9 mouse cellular contexts compared by ENCODE assay signal in the genomic region with DNA sequence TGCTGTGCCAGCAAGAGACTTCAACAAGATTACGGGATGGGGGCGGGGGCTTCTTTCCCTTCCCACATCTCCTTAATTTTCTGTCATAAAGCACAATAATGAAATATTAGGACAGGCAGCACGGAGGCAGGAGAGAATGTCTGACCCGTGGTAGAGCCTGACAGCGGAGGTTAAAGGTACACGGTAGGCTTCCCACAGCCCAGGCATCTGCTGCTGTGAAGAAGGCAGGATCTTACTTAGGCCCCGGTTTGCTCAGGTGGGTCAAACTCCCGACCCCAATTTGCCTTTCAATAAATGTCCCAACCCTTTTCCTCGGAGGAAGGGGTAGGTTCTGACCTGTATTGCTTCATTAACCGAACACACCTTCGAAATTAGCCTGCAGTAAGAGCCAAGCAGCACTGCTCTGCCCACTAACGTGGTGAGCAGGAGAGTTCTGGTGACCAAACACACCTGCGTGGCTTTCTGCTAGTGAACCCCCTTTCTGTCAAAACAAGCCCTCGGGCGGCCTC. TPM values are rescaled to one million over a fixed set of nuclear protein-coding genes. Genes with fewer than 3 reads are reported as not detected.
DNase-seq lines count a peak whose midpoint lies in the region; ATAC-seq and TF ChIP-seq lines count a peak whose summit lies in the region.
"Had no signal": no experiment of that assay in that cellular context is flagged by ENCODE, and none has a peak within 500 bp of the region (broad histone marks: within the 10 kb centered on the region; RNA-seq: fewer than 3 reads in every experiment).

No protein-coding gene starts in this region.

- no peaks in the 10 kb centered on the region for H3K36me3 ChIP-seq in heart, embryonic 15.5 days
- no peaks in the 10 kb centered on the region for H3K36me3 ChIP-seq in ES-E14 (ENCODE audit: control insufficient read depth, insufficient read depth, low read length, poor library complexity, severe bottlenecking)
- no peaks in the 10 kb centered on the region for H3K36me3 ChIP-seq in forebrain, embryonic 15.5 days
- H3K36me3 ChIP-seq in liver, embryonic 16.5 days (ENCODE audit: control insufficient read depth, insufficient read depth): no peaks in the 10 kb centered on the region

- peak overlapping the region; percentile 82 for H3K9ac ChIP-seq in heart, embryonic 15.5 days
- H3K9ac ChIP-seq in ES-E14 (ENCODE audit: insufficient read depth, low read depth, low read length, poor library complexity, severe bottlenecking): peak overlapping the region; percentile 64; the same call in 1 of the 2 replicates
- H3K9ac ChIP-seq in forebrain, embryonic 15.5 days (replicated peaks): peak overlapping the region; percentile 91
- H3K9ac ChIP-seq in liver, embryonic 16.5 days (ENCODE audit: low read depth, low read length): peak overlapping the region; percentile 85

- no peaks in the 10 kb centered on the region for H3K9me3 ChIP-seq in heart, embryonic 15.5 days (replicated peaks)
- H3K9me3 ChIP-seq in ES-E14 (ENCODE audit: control insufficient read depth, insufficient read depth, low read depth, low read length): no peaks in the 10 kb centered on the region
- no peaks in the 10 kb centered on the region for H3K9me3 ChIP-seq in forebrain, embryonic 15.5 days
- no peaks in the 10 kb centered on the region for H3K9me3 ChIP-seq in liver, embryonic 16.5 days (replicated peaks; ENCODE audit: control insufficient read depth, low read length)

- in situ Hi-C loops in ES-E14 (cut with MboI; ENCODE audit: low sequenced_read_pairs in 2 of 2, unreplicated experiment in 2 of 2): no loop called here

- H3K27ac ChIP-seq in heart, embryonic 15.5 days: 0 out of 2 replicates have a peak overlapping the region, but pooled peaks have one; percentile 5
- H3K27ac ChIP-seq in ES-E14 (ENCODE audit: insufficient read depth, low read depth, low read length, poor library complexity, severe bottlenecking): no peak overlapping the region; the same call in 1 of the 2 replicates
- peak overlapping the region; percentile 76 for H3K27ac ChIP-seq in forebrain, embryonic 15.5 days (replicated peaks)
- H3K27ac ChIP-seq in liver, embryonic 16.5 days (ENCODE audit: low read length): peak overlapping the region; percentile 79

- peaks cover 20% of the 10 kb centered on the region for H3K4me1 ChIP-seq in heart, embryonic 15.5 days (replicated peaks)
- peaks cover 14 to 19% of the 10 kb centered on the region in 2 experiments; a peak in 3 of 4 replicates for H3K4me1 ChIP-seq in ES-E14 (ENCODE audit: control insufficient read depth in 2 of 2, insufficient read depth in 2 of 2, low read length in 2 of 2, poor library complexity in 1 of 2)
- peaks cover 37% of the 10 kb centered on the region for H3K4me1 ChIP-seq in forebrain, embryonic 15.5 days
- H3K4me1 ChIP-seq in liver, embryonic 16.5 days (ENCODE audit: control insufficient read depth, low read depth, low read length): peaks cover 30% of the 10 kb centered on the region

- peak overlapping the region; percentile 79 for H3K4me3 ChIP-seq in heart, embryonic 15.5 days
- peak overlapping the region; percentile 89 to 97 for H3K4me3 ChIP-seq in ES-E14 (ENCODE audit: insufficient read depth in 1 of 2, low read depth in 1 of 2, low read length in 2 of 2, poor library complexity in 1 of 2, severe bottlenecking in 1 of 2)
- peak overlapping the region; percentile 83 for H3K4me3 ChIP-seq in forebrain, embryonic 15.5 days
- H3K4me3 ChIP-seq in liver, embryonic 16.5 days (ENCODE audit: low read depth, low read length): peak overlapping the region; percentile 81

- no peak for ATAC-seq in heart, embryonic 15.5 days (replicated peaks; ENCODE audit: insufficient number of reproducible peaks, insufficient read depth, low FRiP score, low read depth)
- peak; percentile 44 for ATAC-seq in forebrain, embryonic 15.5 days (replicated peaks)
- ATAC-seq in liver, embryonic 16.5 days (ENCODE audit: low read depth): no peak
- no peak for ATAC-seq in monocyte, adult 5-6 weeks (replicated peaks; ENCODE audit: insufficient number of reproducible peaks, low FRiP score, low TSS enrichment, poor library complexity, severe bottlenecking)

- DNase-seq in heart, adult 8-10 months (ENCODE audit: low spot score): no peak
- no peak for DNase-seq in ES-E14 (ENCODE audit: low read depth, low spot score)
- DNase-seq in right cerebral cortex, postnatal 10 days (ENCODE audit: low spot score in 2 of 2): no peak
- DNase-seq in layer of hippocampus, postnatal 14 days (ENCODE audit: low spot score in 2 of 2): no peak

- peak overlapping the region; percentile 86 for H3K4me2 ChIP-seq in heart, embryonic 15.5 days
- peak overlapping the region; percentile 80 for H3K4me2 ChIP-seq in forebrain, embryonic 15.5 days (replicated peaks)
- H3K4me2 ChIP-seq in liver, embryonic 16.5 days (ENCODE audit: low read depth, low read length): peak overlapping the region; percentile 90

- WGBS in heart, embryonic 15.5 days: 18% methylated on average over 15 of the region's 15 CpGs
- 15% methylated on average over 15 of the region's 15 CpGs for WGBS in forebrain, embryonic 15.5 days
- 22% methylated on average over 15 of the region's 15 CpGs for whole genome bisulfite sequencing in liver, embryonic 16.5 days (ENCODE audit: insufficient replicate concordance)

- no peaks in the 10 kb centered on the region for H3K27me3 ChIP-seq in heart, embryonic 15.5 days
- H3K27me3 ChIP-seq in forebrain, embryonic 15.5 days: no peaks in the 10 kb centered on the region
- no peaks in the 10 kb centered on the region for H3K27me3 ChIP-seq in liver, embryonic 16.5 days (ENCODE audit: control insufficient read depth, insufficient read depth, low read depth, low read length)

TF ChIP-seq in ES-E14, 5 proteins besides CTCF, POLR2A, EP300 and RAD21:
- TF ChIP-seq MAFK (IDR thresholded peaks at IDR 0.05; ENCODE audit: insufficient read depth, low read depth, low read length) (no peak), ZC3H11A (IDR thresholded peaks at IDR 0.05; ENCODE audit: borderline replicate concordance, low read depth, low read length) (no peak), ZNF384 (IDR thresholded peaks at IDR 0.05; ENCODE audit: low read depth, low read length) (no peak), CHD2 (IDR thresholded peaks at IDR 0.05; ENCODE audit: low read depth, low read length) (no peak), HCFC1 (IDR thresholded peaks at IDR 0.05; ENCODE audit: borderline replicate concordance, insufficient read depth, low read length) (no peak)
TF ChIP-seq in ES-E14: peak in this region for 0.

RNA-seq across cellular contexts. Expression of gene Rab4a, which starts 0.5 kb away (rescaled TPM):
- 26.9 and 32.1 TPM in 2 replicates for polyA plus RNA-seq in heart, embryonic 15.5 days (2015; fragmentation: Nextera tagmentation; extraction: Ambion mirVana)
- total RNA-seq in heart, adult 8-10 months (2022): 10 to 100 TPM in 3 of 4 experiments, 1 to 10 TPM in 1; 9.4 to 14.1 (median 11.6) TPM
- total RNA-seq in ES-E14 (2012; rRNA removed): 22.1 and 29.6 TPM in 2 replicates
- 78.2 and 78.5 TPM in 2 replicates for polyA plus RNA-seq in forebrain, embryonic 15.5 days (2015; fragmentation: Nextera tagmentation; extraction: Ambion mirVana)
- polyA plus RNA-seq in liver, embryonic 16.5 days (2015; fragmentation: Nextera tagmentation; extraction: Ambion mirVana): 34.8 and 37.8 TPM in 2 replicates
- 0.68 to 0.86 TPM (median 0.75 TPM) in 3 replicates for total RNA-seq in monocyte, adult 5-6 weeks (2017)
- total RNA-seq in layer of hippocampus, postnatal 14 days (2021): 10 to 100 TPM; 45.5 to 46.8 TPM
- total RNA-seq: neutrophil, adult 5-6 weeks had no signal

RNA-seq across cellular contexts. Expression of gene Ccsap, which starts 54.7 kb away (rescaled TPM):
- polyA plus RNA-seq in heart, embryonic 15.5 days (2015; fragmentation: Nextera tagmentation; extraction: Ambion mirVana): 2.2 and 2.9 TPM in 2 replicates
- 1 to 10 TPM in 1 of 4 experiments, under 1 TPM in 3; 0.44 to 1.4 (median 0.87) TPM for total RNA-seq in heart, adult 8-10 months (2022)
- 4.5 and 5.1 TPM in 2 replicates for total RNA-seq in ES-E14 (2012; rRNA removed)
- polyA plus RNA-seq in forebrain, embryonic 15.5 days (2015; fragmentation: Nextera tagmentation; extraction: Ambion mirVana): 8.2 and 8.3 TPM in 2 replicates
- polyA plus RNA-seq in liver, embryonic 16.5 days (2015; fragmentation: Nextera tagmentation; extraction: Ambion mirVana): 2.3 and 2.6 TPM in 2 replicates
- total RNA-seq in monocyte, adult 5-6 weeks (2017): 3.1 to 8.9 TPM (median 6.7 TPM) in 3 replicates
- total RNA-seq in layer of hippocampus, postnatal 14 days (2021): 10 to 100 TPM; 57.1 to 62.6 TPM
